11 mouse cellular contexts compared by ENCODE assay signal in the genomic region with DNA sequence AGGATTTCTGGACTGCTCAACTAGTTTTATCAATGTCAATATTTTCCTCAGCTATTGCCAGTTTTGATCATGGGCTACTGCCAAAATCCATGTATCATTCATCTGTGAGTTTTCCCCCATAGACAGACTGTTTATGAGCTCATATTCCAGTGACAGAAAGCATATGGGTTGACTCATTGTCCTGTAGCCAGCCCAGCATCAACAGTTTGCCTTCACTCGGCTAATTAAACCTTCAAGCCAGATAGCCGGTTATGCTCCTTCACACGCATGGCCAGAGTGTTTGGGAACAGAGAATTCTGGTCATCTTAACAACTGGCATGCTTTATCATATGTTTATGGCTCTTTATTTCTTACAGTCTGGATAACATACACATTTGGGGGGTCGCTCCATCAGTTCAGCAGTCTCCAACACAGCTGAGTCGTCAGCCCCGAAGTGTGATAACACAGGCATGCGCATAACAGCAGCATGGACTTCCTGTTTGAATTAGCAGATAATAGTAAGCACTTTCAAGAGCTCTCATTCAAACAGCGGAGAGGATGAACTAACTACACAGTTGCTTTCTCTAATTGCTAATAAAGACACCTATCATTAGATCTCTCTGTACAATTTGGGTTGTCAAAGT. TPM values are rescaled to one million over a fixed set of nuclear protein-coding genes. Genes with fewer than 3 reads are reported as not detected.
DNase-seq lines count a peak whose midpoint lies in the region; ATAC-seq and TF ChIP-seq lines count a peak whose summit lies in the region.
"Had no signal": no experiment of that assay in that cellular context is flagged by ENCODE, and none has a peak within 500 bp of the region (broad histone marks: within the 10 kb centered on the region; RNA-seq: fewer than 3 reads in every experiment).

No protein-coding gene starts in this region.

- TF ChIP-seq CTCF in lung, embryonic 14.5 days (IDR thresholded peaks at IDR 0.05; ENCODE audit: low read depth), result no peak

- peaks cover 10% of the 10 kb centered on the region for H3K4me1 ChIP-seq in heart, embryonic 10.5 days
- H3K4me1 ChIP-seq in lung, embryonic 14.5 days (ENCODE audit: insufficient read depth), result no peaks in the 10 kb centered on the region; the same call in 1 of the 2 replicates
- peaks cover 34% of the 10 kb centered on the region for H3K4me1 ChIP-seq in heart, embryonic 13.5 days
- H3K4me1 ChIP-seq in stomach, embryonic 14.5 days (ENCODE audit: control insufficient read depth, insufficient read depth, low read length), result peaks cover 6% of the 10 kb centered on the region; the same call in 1 of the 2 replicates

- H3K9me3 ChIP-seq in heart, embryonic 10.5 days, result no peaks in the 10 kb centered on the region
- H3K9me3 ChIP-seq in lung, embryonic 14.5 days (ENCODE audit: low read depth, low read length), result no peaks in the 10 kb centered on the region
- H3K9me3 ChIP-seq in heart, embryonic 13.5 days, result no peaks in the 10 kb centered on the region
- no peaks in the 10 kb centered on the region for H3K9me3 ChIP-seq in stomach, embryonic 14.5 days (ENCODE audit: control insufficient read depth, low read depth, low read length)

- no peak overlapping the region for H3K9ac ChIP-seq in lung, embryonic 14.5 days
- no peak overlapping the region for H3K9ac ChIP-seq in heart, embryonic 13.5 days
- H3K9ac ChIP-seq in stomach, embryonic 14.5 days (replicated peaks; ENCODE audit: low read depth, low read length), result no peak overlapping the region

- H3K4me3 ChIP-seq in heart, embryonic 10.5 days, result no peak overlapping the region
- H3K4me3 ChIP-seq in lung, embryonic 14.5 days (ENCODE audit: low read depth, low read length), result no peak overlapping the region
- no peak overlapping the region for H3K4me3 ChIP-seq in heart, embryonic 13.5 days
- no peak overlapping the region for H3K4me3 ChIP-seq in stomach, embryonic 14.5 days (ENCODE audit: low read depth, low read length)
- H3K4me3 ChIP-seq: layer of hippocampus, adult 2 months had no signal

- ATAC-seq in lung, embryonic 14.5 days (ENCODE audit: insufficient read depth), result peak; percentile 94
- no peak for ATAC-seq in heart, embryonic 13.5 days (ENCODE audit: extremely low read depth, insufficient number of reproducible peaks, low FRiP score, low TSS enrichment)
- ATAC-seq in stomach, embryonic 14.5 days (ENCODE audit: insufficient number of reproducible peaks, insufficient read depth, low FRiP score, low read depth), result peak; percentile 77; the same call in 1 of the 2 replicates

- H3K27ac ChIP-seq in heart, embryonic 10.5 days, result no peak overlapping the region
- peak overlapping the region; percentile 88 for H3K27ac ChIP-seq in lung, embryonic 14.5 days (ENCODE audit: low read depth)
- H3K27ac ChIP-seq in heart, embryonic 13.5 days (replicated peaks), result peak overlapping the region; percentile 65
- H3K27ac ChIP-seq in stomach, embryonic 14.5 days (ENCODE audit: low read length), result peak overlapping the region; percentile 89
- H3K27ac ChIP-seq: layer of hippocampus, adult 2 months; macrophage had no signal

- H3K27me3 ChIP-seq in heart, embryonic 10.5 days (ENCODE audit: insufficient read depth, poor library complexity, severe bottlenecking), result no peaks in the 10 kb centered on the region
- H3K27me3 ChIP-seq in lung, embryonic 14.5 days (ENCODE audit: insufficient read depth, low read length), result no peaks in the 10 kb centered on the region
- H3K27me3 ChIP-seq in heart, embryonic 13.5 days (replicated peaks), result no peaks in the 10 kb centered on the region
- no peaks in the 10 kb centered on the region for H3K27me3 ChIP-seq in stomach, embryonic 14.5 days (ENCODE audit: control insufficient read depth, insufficient read depth, low read length)

- 34% methylated on average over 8 of the region's 8 CpGs for WGBS in heart, embryonic 10.5 days
- WGBS in lung, embryonic 14.5 days, result 12% methylated on average over 8 of the region's 8 CpGs
- 22% methylated on average over 8 of the region's 8 CpGs for WGBS in heart, embryonic 13.5 days
- WGBS in stomach, embryonic 14.5 days, result 24% methylated on average over 8 of the region's 8 CpGs

- H3K4me2 ChIP-seq in lung, embryonic 14.5 days, result peak overlapping the region; percentile 28
- peak overlapping the region; percentile 50 for H3K4me2 ChIP-seq in heart, embryonic 13.5 days
- H3K4me2 ChIP-seq in stomach, embryonic 14.5 days (replicated peaks; ENCODE audit: low read depth, low read length), result no peak overlapping the region

- DNase-seq in heart, adult 11 months, result peak; percentile 92
- DNase-seq in heart, embryonic 10.5 days (ENCODE audit: low spot score), result no peak
- peak; percentile 89 for DNase-seq in lung, embryonic 14.5 days
- no peak for DNase-seq in lung, adult 18-20 months
- no peak for DNase-seq in adrenal gland, postnatal 4 days (ENCODE audit: low spot score in 2 of 2)
- DNase-seq in ovary, adult 18-20 months (ENCODE audit: low spot score), result no peak
- DNase-seq: right cerebral cortex, adult 18-20 months had no signal

- no peaks in the 10 kb centered on the region for H3K36me3 ChIP-seq in heart, embryonic 10.5 days
- H3K36me3 ChIP-seq in lung, embryonic 14.5 days (ENCODE audit: insufficient read depth), result no peaks in the 10 kb centered on the region
- H3K36me3 ChIP-seq in heart, embryonic 13.5 days, result no peaks in the 10 kb centered on the region
- H3K36me3 ChIP-seq in stomach, embryonic 14.5 days (ENCODE audit: control insufficient read depth, insufficient read depth, low read length), result no peaks in the 10 kb centered on the region

RNA-seq across cellular contexts. Expression of a gene that starts 49.2 kb away (rescaled TPM):
- 61.3 and 66.1 TPM in 2 replicates for polyA plus RNA-seq in heart, embryonic 10.5 days (2016; fragmentation: Nextera tagmentation; extraction: Ambion mirVana)
- polyA plus RNA-seq in lung, embryonic 14.5 days (2014; fragmentation: Nextera tagmentation; extraction: Ambion mirVana), result 78.6 and 93.8 TPM in 2 replicates
- polyA plus RNA-seq in heart, embryonic 13.5 days (2015; fragmentation: Nextera tagmentation; extraction: Ambion mirVana), result 56.4 and 67.5 TPM in 2 replicates
- polyA plus RNA-seq in stomach, embryonic 14.5 days (2014; fragmentation: Nextera tagmentation; extraction: Ambion mirVana), result 68.1 and 70.0 TPM in 2 replicates
- 10 to 100 TPM; 36.8 to 46.8 TPM for total RNA-seq in adrenal gland, postnatal 4 days (2021)

Comparison
In these comparisons a context has a peak if more than half of its experiments do, and no peak if none do; other contexts are left out.
1. DNase-seq: peak in heart, adult 11 months (single experiment) and lung, embryonic 14.5 days (single experiment); none in heart, embryonic 10.5 days (single experiment), lung, adult 18-20 months (0 of 2), adrenal gland, postnatal 4 days (0 of 2) and ovary, adult 18-20 months (single experiment).